Mouse (Mus musculus): ENCODE results near the gene Afm.

DNA sequence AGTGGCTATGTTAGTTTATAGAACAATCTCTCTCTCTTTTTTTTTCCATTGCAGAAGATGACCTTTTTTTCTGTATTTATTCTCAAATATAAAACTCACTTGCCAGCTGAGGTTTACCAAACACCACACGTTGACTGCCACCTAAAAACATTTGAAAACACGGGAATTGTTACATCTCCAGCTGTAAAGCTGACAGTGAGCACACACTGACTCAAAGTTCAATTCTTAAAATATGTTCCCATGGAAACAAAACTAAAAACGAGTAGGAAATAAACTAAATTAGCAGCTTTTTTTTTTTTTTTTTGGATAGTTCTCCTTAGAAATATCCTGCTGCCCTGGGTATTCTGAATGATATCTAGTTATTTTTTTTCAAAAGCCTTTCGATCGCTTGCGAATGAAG lies 46.5 kb downstream of the Afm start:
- TF ChIP-seq CTCF (conservative IDR thresholded peaks at IDR 0.05; ENCODE audit: insufficient read depth, insufficient read length, low read depth, low read length) = no peak
- TF ChIP-seq POLR2A (IDR thresholded peaks at IDR 0.05; ENCODE audit: low read depth, low read length) = no peak

All from kidney, adult 2 months (tissue).